Mouse (Mus musculus): ENCODE results near the gene Chadl. TPM values are rescaled to one million over a fixed set of nuclear protein-coding genes. Genes with fewer than 3 reads are reported as not detected.

Chadl gene
- total RNA-seq, 2 experiments from 2014 or later = 2.4 to 3.4 TPM

GRCm38 (mm10) chr15:81700601-81701000 is 3.5 kb upstream of the Chadl start:
- DNase-seq = no peak

- DNase-seq = no peak
These were observed 3.1 kb upstream of the Chadl start for GRCm38 (mm10) chr15:81700161-81700560.

- DNase-seq = no peak
These were observed 1.4 kb upstream of the Chadl start for GRCm38 (mm10) chr15:81698532-81698931.

GRCm38 (mm10) chr15:81697847-81698246 is 760 bp upstream of the Chadl start:
- DNase-seq = no peak

- DNase-seq = no peak
These were observed 2.2 kb downstream of the Chadl start for GRCm38 (mm10) chr15:81694891-81695290.

GRCm38 (mm10) chr15:81693967-81694881 is 2.9 kb downstream of the Chadl start:
- peak; percentile 88 for DNase-seq

- no peak for DNase-seq
These were observed 3.6 kb downstream of the Chadl start for GRCm38 (mm10) chr15:81693366-81693966.

GRCm38 (mm10) chr15:81680301-81680805 is 16.7 kb downstream of the Chadl start:
- no peak for DNase-seq

GRCm38 (mm10) chr15:81676637-81677036 is 20.4 kb downstream of the Chadl start:
- no peak for DNase-seq

- DNase-seq = peak; percentile 50
These were observed 26.9 kb downstream of the Chadl start for GRCm38 (mm10) chr15:81670231-81670640.

GRCm38 (mm10) chr15:81666957-81667356 is 30.1 kb downstream of the Chadl start:
- DNase-seq = no peak

- DNase-seq = peak; percentile 88
These were observed 33.2 kb downstream of the Chadl start, which contains the start of gene L3mbtl2 for GRCm38 (mm10) chr15:81663697-81664561. Gene L3mbtl2, plus strand, starts transcription at chr15:81663889.

- DNase-seq = no peak
These were observed 33.8 kb downstream of the Chadl start for GRCm38 (mm10) chr15:81663281-81663680.

GRCm38 (mm10) chr15:81661701-81662100 is 35.4 kb downstream of the Chadl start:
- DNase-seq = no peak

- DNase-seq = no peak
These were observed 46.5 kb downstream of the Chadl start for GRCm38 (mm10) chr15:81650636-81651035.

GRCm38 (mm10) chr15:81649516-81650455 is 47.3 kb downstream of the Chadl start:
- peak; percentile 33 for DNase-seq

Other genes starting within 250 kb of the Chadl start
- 100 to 1,000 TPM; 118 to 123 TPM for gene Rbx1, start 231.0 kb downstream of the Chadl start, total RNA-seq (2021)
- 10 to 100 TPM; 31.2 to 38.4 TPM for gene Ep300, start 111.9 kb downstream of the Chadl start, total RNA-seq (2021)
- 1 to 10 TPM; 7.5 to 9.3 TPM for gene L3mbtl2, start 33.4 kb downstream of the Chadl start, total RNA-seq (2021)
- gene Zc3h7b, start 47.8 kb upstream of the Chadl start, total RNA-seq (2021) = 10 to 100 TPM; 39.8 to 43.1 TPM
- 10 to 100 TPM; 28.6 to 31.3 TPM for gene Rangap1, start 48.2 kb upstream of the Chadl start, total RNA-seq (2021)
- gene Tef, start 105.1 kb upstream of the Chadl start, total RNA-seq (2021) = 100 to 1,000 TPM; 127 to 130 TPM
- 10 to 100 TPM; 38.1 to 80.4 TPM for gene Tob2, start 161.5 kb upstream of the Chadl start, total RNA-seq (2021)
- 10 to 100 TPM; 37.4 to 39.6 TPM for gene Phf5a, start 174.6 kb upstream of the Chadl start, total RNA-seq (2021)
- gene Aco2, start 175.0 kb upstream of the Chadl start, total RNA-seq (2021) = 100 to 1,000 TPM; 789 to 874 TPM
- 10 to 100 TPM in 1 of 2 experiments, 1 to 10 TPM in 1; 8.2 to 12.1 TPM for gene Polr3h, start 229.0 kb upstream of the Chadl start, total RNA-seq (2021)
- gene Csdc2, start 239.5 kb upstream of the Chadl start, total RNA-seq (2021) = 1 to 10 TPM; 5.7 to 6.0 TPM